Mouse (Mus musculus): Measurements from ENCODE around the gene Bola1. TPM values are rescaled to one million over a fixed set of nuclear protein-coding genes. Genes with fewer than 3 reads are reported as not detected.

The Bola1 gene
- 10 to 100 TPM; 30.3 to 35.8 TPM for total RNA-seq (2021)
- long read RNA-seq, experiment 1, transcript Bola1-201 (2 exons, 729 nt), result major isoform, 7 of 8 reads
- long read RNA-seq, experiment 1, partial matches to known transcripts, result 1 of 8 reads
- long read RNA-seq, experiment 1, other reads (novel, unspliced or antisense), result 0 of 8 reads
- long read RNA-seq, experiment 2, transcript Bola1-201 (2 exons, 729 nt), result major isoform, 42 of 44 reads
- long read RNA-seq, experiment 2, partial matches to known transcripts, result 0 of 44 reads
- long read RNA-seq, experiment 2, other reads (novel, unspliced or antisense), result 2 of 44 reads

GRCm38 (mm10) chr3:96219661-96220130, at the start of gene Bola1, which contains the start of gene Hist2h2ab:
Gene Bola1 (minus strand): TSS chr3:96219709.
Gene Hist2h2ab (plus strand): TSS chr3:96219865.
- peak; percentile 65 to 75 for DNase-seq (ENCODE audit: low spot score in 2 of 2)

- peak in 1 of 2 experiments; percentile 36 for DNase-seq (ENCODE audit: low spot score in 2 of 2)
These were observed 49.4 kb upstream of the Bola1 start for GRCm38 (mm10) chr3:96268776-96269378.

- DNase-seq (ENCODE audit: low spot score in 2 of 2), result peak; percentile 80 to 81
These were observed 48.7 kb upstream of the Bola1 start, which contains the start of gene Hist2h3b for GRCm38 (mm10) chr3:96268051-96268775. Gene Hist2h3b (plus strand): TSS chr3:96268654.

DNA sequence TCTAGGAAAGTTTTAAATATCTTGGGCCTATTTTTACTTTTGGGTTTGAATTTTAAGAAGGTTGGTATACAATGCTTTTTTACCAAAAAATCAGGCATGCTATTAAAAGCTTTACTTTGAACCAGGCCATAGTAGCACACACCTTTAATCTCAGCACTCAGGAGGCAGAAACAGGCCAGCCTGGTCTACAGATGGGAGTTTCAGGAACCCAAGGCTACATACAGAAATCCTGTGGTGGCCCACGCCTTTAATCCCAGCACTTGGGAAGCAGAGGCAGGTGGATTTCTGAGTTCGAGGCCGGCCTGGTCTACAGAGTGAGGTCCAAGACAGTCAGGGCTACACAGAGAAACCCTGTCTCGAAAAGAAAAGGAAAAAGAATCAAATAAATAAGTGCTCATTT, 48.0 kb upstream of the Bola1 start:
- DNase-seq (ENCODE audit: low spot score in 2 of 2), result no peak

DNA sequence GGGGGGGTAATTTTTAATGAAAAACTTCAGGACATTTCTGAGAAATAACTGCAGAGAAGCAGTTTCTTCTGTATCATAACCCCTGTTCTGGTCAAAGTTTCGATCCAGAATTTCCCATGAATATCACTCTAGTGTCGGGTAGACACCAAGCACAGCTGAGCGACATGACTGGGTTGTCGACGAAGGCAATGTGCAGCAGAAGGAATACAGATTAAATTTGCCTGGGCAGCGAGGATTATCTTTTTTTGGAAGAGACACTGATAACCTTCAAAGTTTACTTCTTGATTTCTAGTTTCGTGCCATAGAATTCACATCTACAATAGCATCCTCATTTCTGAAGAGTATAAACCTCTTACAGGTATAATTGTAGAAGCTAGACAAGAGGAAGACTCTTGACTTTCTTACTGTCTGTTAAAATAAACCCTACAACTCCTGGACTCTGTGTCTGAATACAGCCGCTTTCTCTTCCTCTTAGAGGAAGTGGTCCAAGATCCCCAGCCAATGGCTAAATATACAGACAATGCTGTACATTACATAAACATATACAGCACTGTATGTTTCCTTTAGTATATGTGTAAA, 46.7 kb upstream of the Bola1 start:
- DNase-seq (ENCODE audit: low spot score in 2 of 2), result no peak

DNA sequence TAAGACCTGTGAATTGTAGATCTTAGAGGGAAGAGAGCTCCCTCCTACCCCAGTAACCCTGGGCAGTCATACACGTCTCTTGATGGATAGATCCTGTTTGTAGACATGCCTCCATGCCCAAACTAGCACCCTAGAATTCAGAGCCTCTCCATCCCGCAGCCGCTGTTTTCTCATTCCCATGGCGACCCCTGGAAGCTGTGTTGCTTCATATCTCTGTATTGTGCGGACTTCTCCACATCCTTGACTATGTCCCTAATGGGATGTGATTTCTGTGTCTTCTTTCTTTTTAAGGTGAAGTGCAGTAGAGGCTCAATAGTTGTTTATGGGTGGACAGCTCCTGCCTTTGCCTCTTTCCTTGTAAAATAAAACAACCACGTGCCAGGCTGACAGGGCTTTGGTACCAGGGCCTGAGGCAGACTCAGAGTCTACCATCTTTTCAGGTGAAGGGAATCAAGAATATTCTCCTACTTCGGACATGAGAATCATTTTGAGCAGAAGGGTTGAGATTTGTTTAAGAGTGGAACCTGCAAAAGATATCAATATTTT, 45.0 kb upstream of the Bola1 start:
- no peak for DNase-seq (ENCODE audit: low spot score in 2 of 2)

GRCm38 (mm10) chr3:96263558-96264403, 44.3 kb upstream of the Bola1 start:
- DNase-seq (ENCODE audit: low spot score in 2 of 2), result peak; percentile 48 to 64

DNA sequence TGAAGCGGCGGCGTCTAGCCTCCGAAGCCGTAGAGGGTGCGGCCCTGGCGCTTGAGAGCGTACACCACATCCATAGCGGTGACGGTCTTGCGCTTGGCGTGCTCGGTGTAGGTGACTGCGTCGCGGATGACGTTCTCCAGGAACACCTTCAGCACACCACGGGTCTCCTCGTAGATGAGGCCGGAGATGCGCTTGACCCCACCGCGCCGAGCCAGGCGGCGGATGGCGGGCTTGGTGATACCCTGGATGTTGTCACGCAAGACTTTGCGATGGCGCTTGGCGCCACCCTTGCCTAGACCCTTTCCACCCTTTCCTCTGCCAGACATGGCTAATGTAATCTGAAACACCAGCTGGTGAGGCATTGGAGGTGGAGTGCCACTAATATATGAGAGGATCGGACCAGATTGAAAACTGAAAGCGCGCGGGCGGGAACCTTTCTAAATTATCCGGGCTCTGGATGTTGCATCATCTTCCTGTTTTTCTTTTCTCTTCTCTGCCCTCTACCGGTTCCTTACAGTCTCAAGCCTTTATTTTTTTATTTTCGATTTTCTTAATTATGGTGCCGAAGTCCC, 43.6 kb upstream of the Bola1 start, which contains the start of gene Hist2h4:
Hist2h4 (minus strand) TSS at position 333 of the 572 bp plus-strand sequence.
- DNase-seq (ENCODE audit: low spot score in 2 of 2), result peak; percentile 94 to 95

GRCm38 (mm10) chr3:96262216-96262875, 42.8 kb upstream of the Bola1 start:
- DNase-seq (ENCODE audit: low spot score in 2 of 2), result peak; percentile 63

- no peak for DNase-seq (ENCODE audit: low spot score in 2 of 2)
These were observed 42.1 kb upstream of the Bola1 start for GRCm38 (mm10) chr3:96261623-96262022.

DNA sequence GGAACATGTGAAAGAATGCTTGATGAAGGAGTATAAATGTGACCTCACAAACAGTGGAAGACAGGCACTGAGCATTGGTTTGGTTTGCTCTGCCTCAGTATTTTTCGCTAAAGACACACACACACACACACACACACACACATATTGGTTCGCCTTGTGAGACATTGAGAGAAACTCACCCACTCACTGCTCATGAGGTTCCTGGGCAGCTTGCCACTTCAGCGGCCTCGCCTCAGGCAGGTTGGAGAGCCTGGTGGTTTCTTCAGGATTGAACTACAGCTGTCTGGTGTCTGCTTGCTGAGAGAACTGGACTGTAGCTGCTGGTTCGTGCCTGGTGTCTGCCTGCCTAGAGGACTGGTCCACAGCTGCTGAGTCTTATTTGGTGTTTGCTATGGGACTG, 40.7 kb upstream of the Bola1 start:
- DNase-seq (ENCODE audit: low spot score in 2 of 2), result no peak

- DNase-seq (ENCODE audit: low spot score in 2 of 2), result no peak
These were observed 37.7 kb upstream of the Bola1 start for GRCm38 (mm10) chr3:96257190-96257589.

- DNase-seq (ENCODE audit: low spot score in 2 of 2), result no peak
These were observed 36.6 kb upstream of the Bola1 start for GRCm38 (mm10) chr3:96255926-96256593.

DNA sequence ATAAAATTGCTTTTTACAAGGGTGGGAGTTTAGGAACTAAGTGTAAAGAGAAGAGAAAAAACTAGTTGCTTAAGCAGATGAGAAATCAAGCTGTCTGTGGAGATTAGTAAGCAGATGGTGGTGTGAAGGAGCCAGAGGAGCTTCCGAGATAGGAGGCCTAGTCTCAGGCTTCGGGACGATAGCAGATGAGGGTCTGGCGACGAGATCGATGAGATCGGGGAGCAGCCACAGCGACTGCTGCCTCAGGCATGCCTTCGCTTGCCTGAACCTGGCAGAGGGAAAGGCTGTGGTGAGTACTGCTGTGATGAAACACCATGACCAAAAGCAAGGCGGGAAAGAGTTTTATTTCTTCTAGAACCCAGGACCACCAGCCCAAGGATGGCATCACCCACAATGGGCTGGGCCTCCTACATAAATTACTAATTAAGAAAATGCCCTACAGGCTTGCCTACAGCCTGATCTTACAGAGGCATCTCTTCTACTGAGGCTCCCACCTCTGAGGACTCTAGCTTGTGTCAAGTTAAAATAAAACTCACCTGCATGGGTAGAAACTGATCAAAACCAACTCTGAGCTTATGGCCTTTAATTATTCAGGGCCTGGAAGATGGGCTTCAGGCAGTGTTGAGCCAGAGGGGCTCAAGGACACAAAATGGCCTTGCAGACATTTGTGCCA, 35.3 kb upstream of the Bola1 start:
- DNase-seq (ENCODE audit: low spot score in 2 of 2), result no peak

- no peak for DNase-seq (ENCODE audit: low spot score in 2 of 2)
These were observed 32.3 kb upstream of the Bola1 start for GRCm38 (mm10) chr3:96251787-96252186.

DNA sequence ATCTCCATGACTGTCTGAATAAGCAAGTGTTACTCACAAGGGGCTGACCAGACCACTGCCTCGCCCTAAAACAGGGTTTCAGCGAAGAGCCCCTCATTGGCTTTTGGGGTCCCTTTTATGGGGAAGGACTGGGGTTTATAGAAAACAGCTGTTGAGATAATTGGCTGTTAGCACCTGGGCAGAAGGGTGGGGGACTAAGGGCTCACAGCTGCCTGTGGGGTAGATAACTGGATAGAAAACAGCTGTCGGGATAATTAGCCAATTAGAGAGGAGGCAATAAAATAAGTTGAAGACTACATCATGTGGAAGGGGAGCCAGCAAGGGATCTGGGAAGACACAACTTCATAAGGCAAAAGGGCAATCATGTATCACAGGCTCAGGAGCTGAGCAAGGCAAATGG, 31.4 kb upstream of the Bola1 start:
- DNase-seq (ENCODE audit: low spot score in 2 of 2), result no peak

- DNase-seq (ENCODE audit: low spot score in 2 of 2), result no peak
These were observed 29.5 kb upstream of the Bola1 start for GRCm38 (mm10) chr3:96249034-96249345.
